Mouse (Mus musculus) heart, postnatal 25 days (tissue): Measurements from ENCODE around the gene H2afy2. TPM values are rescaled to one million over a fixed set of nuclear protein-coding genes. Genes with fewer than 3 reads are reported as not detected.

Experiments used
- DNase-seq: peaks from one replicate; pipeline ENCODE4 v3.0.0; 2022; ENCODE audit warnings: low spot score
- intact Hi-C: fragments of 180-260 bp; cut with DNase I; formaldehyde crosslinking; loops from one replicate; pipeline ENCODE4 v1.15.1; 2025
- total RNA-seq, 2 experiments: library from RNA; stranded (reverse); gene quantifications; 2 replicates each; pipeline ENCODE4 v1.2.3; 2021

The H2afy2 gene
- total RNA-seq, 2 experiments from 2014 or later = 4.6 to 5.5 TPM

DNA sequence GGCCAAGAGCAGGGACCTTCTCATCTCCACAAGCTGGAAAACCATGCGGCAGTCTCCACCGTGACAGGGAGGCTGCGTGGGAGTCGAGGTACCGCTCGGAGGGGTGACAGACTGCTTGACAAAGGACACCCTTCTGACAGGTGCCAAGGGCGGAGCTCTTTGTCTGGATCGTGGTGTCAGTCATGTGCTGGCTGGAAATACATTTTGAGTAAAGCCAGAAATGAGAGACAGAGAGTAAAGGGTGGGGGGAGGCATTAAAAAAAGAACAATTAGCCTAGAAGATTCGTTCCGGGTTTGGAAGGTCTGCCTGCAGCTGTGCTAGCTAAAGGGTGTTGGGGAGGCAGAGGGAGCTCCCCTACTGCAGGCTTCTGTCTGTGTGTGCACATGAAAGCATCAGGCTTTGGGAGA is 47.3 kb downstream of the H2afy2 start:
- no peak for DNase-seq
- intact Hi-C loops = no loop called here

DNA sequence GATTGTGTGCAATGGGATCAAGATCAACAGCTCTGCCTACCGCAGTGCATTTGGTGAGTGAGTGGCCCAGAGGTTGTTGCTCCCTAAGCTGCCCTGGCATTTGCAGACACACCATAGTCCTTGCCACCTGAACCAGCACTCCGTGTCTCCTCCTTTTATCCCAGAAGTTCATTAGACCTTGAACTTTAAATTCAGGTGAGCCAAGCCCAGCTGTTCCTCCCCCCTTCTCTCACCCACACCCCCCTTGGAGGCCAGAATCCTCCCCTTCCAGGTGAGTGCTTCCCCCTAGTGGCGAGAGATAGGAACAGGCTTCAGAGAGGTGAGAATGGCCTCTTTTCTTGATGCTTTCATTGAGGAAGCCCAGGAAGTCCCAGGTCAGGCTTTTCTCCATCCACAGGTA is 49.6 kb downstream of the H2afy2 start:
- intact Hi-C loops = no loop called here
- DNase-seq = no peak

DNA sequence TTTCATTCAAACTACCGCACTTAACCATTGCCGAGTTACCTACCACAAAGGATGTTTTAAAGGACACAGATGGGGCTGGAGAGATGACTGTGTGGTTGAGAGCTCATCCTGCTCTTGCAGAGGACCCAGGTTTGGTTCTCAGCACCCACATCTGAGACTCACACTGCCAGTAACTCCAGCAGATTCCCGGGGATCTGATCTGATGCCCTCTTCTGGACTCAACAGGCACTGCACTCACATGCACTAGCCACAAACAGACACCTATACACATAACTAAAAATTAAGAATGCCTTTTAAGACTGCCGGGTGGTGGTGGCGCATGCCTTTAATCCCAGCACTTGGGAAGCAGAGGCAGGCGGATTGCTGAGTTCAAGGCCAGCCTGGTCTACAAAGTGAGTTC is 53.8 kb downstream of the H2afy2 start:
- intact Hi-C loops = no loop called here
- no peak for DNase-seq

DNA sequence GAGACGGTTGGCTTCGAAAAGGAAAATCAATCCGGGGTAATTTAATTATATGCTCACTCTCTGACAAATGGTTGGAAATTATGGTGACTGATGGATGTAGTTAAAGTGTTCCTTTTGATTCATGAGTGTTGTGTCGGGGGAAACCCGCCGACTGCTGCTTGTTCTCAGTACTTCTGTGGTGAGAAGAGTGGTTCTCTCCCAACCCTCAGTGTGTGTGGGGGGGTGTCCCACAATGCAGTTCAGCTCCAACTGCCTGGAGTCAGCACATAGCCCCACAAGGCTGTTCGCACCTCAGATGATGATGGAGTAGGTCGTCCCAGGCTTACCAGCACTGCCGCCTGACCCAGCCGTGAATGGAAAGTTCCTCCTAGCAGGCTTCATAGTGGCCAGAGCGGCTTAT is 54.8 kb downstream of the H2afy2 start:
- intact Hi-C loops = no loop called here

DNA sequence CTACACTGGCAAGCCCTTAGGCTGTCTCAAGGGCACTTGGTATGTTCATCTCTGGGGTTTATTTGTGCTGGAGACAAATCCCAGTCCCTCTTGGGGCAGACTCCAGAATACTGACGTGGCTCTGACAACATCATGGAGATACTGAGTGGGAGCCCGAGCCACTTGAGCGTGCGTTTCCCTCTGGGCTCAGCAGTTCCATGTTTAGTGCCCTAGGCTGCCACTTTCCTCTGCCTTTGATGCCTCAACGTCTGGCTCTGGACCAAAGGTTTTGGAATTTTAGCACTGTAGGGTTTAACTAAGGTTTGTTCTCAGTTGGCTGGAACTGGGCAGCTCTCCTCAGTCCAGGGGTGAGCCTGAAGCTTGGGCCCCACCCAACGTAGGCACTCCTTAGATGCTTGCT is 60.7 kb downstream of the H2afy2 start:
- intact Hi-C loops = no loop called here
- DNase-seq = no peak

More for the DNA sequence above, 54.8 kb downstream of the H2afy2 start:
- no peak for DNase-seq

DNA sequence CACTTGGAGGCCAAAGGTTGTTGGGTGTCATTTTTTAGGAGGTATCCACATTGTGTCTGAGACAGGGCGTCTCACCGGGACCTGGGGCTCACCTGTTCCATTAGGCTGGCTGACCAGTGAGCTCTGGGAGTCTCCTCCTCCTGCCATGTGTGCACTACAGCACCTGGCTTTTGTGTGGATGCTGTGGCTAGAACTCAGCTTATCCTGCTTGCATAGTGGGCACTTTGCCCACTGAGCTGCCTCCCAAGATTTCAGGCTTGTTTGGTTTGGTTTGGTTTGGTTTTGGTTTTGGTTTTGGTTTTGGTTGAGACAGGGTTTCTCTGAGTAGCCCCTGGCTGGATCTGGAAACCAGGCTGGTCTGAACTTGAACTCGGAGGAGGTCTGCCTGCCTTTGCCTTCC is 61.7 kb downstream of the H2afy2 start:
- no peak for DNase-seq
- intact Hi-C loops = no loop called here

DNA sequence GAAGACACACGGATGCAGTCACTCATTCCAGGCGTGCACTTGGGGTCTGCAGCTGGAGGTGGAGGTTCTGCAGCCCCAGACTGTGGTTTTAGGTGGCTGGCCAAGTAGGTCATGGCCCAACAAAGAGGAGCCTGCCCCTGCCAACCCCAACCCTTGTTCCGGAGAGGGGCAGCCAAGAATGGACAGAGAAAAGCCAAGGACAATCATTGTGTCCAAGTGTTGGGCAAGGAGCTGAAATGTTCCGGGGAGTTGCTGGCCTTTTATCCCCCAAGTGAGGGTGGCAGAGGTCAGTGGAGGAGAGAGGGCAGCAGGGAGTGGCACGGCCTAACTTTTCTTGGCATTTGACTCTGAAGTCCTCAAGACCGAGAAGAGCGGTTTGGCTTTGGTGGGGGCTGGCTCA is 63.6 kb downstream of the H2afy2 start:
- DNase-seq = no peak
- intact Hi-C loops = no loop called here

DNA sequence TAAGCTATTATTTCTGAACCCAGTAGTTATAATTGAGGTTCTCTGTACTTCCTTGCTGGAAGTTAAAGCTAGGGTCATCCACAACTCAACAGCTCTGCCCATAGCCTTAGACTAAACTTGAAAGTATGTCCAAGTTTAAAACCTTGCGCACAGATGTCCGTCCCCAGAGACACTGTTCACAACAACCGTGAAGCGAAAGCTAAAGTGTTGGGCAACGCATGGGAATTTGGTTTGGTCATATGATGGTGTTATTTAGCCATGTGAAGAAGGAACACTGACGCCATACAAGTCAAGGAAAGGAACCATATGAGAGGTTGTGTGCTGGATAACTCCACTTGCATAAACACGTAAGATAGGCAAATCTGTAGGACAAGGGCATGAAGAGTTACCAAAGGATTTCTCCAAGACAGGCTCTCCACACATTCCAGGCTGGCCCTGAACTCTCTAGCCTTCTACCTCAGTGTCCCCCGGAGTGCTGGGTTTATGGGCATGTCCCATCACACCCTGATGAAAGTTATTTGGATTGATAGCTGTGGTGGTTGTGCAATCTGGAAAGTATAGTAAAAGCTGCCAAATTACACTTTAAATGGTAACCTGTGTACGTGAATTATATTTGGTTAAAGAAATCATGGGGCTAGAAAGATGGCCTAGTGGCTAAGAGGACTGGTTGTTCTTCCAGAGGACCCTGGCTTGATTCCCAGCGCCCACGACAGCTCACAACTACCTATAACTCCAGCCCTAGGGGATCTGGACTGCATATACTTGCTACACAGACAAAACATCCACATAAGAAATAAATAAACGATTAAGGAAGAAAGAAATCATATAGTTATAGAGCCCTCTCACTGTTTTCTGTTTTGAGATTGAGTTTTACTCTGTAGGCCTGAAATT is 66.3 kb downstream of the H2afy2 start:
- DNase-seq = no peak
- intact Hi-C loops = no loop called here

DNA sequence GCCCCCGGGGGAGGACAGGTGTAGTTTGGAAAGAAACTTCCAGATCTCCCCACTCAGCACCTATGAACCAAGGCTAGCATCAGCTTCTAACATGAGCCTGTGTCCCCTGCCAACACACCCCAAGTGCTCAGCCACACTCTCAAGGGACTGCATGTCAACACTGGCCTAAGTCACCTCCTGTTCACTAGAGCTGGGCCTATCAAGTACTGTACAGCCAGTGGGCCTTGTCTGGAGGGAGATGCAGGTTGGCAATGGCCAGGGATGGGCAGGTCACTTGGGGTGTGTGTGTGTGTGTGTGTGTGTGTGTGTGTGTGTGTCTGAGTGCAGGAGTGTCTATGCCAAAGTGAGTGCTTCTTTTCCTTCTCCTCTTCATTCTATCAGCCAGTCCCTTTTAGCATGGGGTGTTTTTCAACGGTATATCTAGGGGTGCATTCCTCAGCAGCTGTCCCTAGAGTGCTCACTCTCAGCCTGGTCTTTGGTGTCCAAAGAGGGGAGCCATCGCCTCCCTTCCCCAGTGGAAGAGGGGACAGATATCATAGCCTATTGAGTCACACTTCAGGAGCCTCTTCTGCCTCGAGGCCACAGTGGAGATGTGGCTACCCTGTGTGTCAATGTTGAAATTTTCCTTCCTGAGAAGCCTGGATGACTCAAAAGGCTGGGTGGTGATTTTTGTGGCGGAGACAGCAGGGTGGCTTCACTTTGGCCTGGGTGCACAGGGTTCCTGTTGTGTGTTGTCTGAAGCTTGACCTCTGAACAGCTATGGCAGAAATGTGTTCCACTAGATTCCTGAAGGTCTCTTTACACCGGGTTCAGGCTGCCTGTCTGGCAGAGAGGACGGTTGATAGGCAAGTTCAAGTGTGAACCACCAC is 67.7 kb downstream of the H2afy2 start:
- no peak for DNase-seq
- intact Hi-C loops = no loop called here

DNA sequence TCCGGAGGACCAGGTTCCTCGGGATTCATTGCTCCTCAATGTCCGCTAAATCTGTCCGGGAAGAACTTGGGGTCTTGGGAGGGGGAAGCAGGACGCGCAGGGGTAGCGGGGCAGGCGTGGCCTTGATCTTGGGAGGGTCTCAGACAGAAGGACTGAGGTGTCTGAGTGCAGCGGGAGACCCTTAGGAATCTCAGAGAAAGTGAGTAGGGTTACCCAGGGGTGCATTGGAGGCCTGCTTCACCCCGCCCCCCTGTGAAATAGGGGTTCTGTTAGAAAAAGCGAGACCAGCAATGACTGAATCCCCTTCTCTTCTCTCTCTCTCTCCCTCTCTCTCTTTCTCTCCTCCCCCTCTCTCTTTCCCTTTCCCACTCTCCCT is 68.5 kb downstream of the H2afy2 start:
- DNase-seq = no peak
- intact Hi-C loops = no loop called here

DNA sequence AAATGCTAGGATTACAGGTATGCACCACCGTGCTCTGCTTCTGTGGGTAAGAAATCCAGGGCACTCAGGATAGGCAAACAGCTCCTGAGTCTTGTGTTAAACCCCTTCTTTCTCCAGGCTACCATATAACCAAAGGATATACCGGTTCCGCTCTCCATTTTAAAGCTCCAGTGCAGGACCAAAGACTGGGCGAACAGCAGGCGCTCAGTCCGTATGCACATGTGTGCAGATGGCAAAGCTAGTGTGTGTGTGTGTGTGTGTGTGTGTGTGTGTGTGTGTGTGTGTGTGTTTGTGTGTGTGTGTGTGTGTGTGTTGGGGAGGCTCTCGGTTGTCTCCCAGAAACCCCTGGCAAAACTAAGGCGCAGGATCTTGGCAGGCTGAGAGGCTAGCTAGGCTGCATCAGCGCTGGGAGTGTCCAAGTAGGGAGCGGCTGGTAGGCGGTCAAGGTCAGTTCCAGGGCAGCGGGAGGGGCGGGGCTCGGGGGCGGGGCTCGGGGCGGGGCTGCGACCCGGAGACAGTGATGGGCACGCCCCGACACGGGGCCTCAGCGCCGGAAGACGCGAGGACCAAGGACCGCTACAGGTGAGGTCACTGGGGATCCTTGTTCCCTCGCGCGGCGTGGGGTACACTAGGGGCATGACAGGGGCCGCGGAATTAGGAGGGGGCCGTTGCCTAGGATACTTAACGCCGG is 69.0 kb downstream of the H2afy2 start, which contains the start of gene Aifm2:
TSS of gene Aifm2 (plus strand) at position 493 of the 691 bp plus-strand sequence.
- DNase-seq = peak; percentile 51
- intact Hi-C loops = no loop called here

DNA sequence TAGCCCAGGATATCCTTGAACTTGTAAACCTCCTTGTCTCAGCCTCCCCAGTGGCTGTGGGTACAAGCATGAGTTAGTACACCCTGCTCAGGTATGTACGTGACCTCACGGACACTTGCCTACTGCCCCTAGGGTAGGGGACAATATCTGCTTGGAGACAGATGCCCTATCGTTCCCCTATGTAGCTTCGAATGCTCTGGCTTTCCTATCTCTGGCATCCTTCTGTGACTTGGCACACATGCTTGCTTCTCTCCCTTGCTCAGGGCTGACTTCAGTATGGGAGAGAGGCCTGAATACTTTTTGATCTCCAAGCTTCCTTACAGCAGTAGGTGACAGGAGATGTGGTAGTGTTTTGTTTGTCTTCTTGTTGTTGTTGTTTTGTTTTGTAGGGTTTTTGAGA is 69.8 kb downstream of the H2afy2 start:
- intact Hi-C loops = no loop called here
- DNase-seq = no peak

DNA sequence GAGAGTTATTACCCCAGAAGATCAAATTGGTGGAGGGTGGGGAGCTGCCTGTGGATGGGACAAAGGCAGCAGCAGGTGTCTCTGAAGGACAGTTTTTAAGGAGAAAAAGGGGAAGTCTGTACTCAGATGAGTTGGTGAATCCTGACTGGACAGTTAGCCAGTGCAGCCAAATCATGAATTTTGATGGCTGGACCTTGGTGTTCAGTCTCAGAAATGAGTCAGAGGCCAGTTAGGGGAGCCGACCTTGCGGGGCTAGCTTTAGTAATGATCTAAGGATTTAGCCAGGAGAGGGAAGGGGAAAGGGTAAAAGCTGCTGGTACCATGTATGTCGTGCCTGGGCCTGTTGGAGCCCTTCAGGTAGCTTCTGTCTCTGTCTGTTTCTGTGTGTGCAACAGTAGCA is 70.3 kb downstream of the H2afy2 start:
- intact Hi-C loops = no loop called here
- DNase-seq = no peak

DNA sequence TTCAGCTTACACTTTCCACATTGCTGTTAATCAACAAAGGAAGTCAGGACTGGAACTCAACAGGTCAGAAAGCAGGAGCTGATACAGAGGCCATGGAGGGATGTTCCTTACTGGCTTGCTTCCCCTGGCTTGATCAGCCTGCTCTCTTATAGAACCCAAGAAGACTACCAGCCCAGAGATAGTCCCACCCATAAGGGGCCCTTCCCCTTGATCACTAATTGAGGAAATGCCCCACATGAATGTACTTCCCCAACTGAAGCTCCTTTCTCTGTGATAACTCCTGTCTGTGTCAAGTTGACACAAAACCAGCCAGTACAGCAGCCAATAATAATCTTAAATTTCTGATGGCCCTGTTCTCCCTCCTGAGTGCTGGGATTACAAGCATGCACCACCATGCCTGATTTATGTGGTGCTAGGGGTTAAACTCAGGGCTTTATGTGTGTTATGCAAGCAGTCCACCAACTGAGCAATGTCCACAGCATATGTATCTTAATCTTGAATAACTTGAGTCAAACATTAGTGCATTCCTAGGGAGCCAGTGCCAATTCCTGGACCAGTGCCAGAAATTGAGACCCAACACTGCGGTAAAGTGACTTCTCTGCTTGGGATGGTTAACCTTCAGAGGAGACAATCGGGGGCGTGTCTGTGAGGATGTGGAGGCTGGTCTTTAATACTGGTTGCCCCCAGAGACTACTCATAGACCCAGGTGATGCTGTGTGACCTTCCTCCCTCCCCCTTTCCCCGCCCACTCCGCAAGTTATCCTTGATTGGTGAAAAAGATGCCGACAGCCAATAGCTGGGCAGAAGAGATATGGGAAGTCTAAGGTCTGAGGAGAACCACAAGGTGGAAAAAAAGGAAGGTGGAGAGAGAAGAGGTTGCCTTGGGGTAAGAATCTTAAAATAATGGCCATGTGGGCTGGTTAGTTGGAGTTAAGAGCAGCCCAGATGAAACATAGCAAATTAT is 77.3 kb downstream of the H2afy2 start:
- intact Hi-C loops = no loop called here
- no peak for DNase-seq

DNA sequence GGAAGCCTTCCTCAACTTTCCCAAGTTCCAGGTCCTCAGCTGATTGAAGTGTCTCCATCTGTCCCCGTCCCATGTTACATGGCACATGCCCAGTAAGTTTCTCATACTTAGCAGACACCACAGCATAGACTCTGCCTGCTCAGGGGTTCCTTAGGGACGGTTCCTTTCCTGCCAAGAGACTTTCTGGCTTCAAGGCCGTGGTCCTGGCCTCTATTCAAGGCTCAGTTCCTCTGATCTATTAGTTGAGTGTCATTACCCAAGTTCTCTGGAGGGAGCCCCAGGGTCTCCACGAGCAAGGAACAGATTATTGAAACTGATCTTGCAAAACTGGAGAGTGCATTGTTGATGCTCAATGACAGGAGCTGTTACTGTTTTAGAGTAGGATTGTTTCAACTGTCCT is 79.3 kb downstream of the H2afy2 start:
- DNase-seq = no peak
- intact Hi-C loops = no loop called here

DNA sequence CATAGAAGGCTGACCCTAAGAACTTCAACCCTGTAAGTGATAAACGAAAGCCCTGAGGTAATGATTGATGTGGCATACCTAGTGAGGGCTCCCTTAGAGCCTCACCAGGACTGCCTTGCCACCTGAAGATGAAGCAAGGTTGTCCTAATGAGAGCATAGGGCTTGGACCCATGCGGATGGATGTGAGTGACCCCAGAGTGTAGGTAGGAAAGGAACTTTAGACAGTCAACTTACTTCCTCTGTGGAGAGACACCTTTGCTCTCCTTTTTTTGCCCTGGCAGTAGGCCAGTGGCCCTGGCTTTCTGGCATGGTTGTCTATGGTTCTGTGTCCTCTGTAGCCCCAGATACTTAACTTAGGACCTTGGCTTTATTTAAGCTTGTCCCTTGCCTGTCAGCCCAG is 86.9 kb downstream of the H2afy2 start:
- intact Hi-C loops = no loop called here

DNA sequence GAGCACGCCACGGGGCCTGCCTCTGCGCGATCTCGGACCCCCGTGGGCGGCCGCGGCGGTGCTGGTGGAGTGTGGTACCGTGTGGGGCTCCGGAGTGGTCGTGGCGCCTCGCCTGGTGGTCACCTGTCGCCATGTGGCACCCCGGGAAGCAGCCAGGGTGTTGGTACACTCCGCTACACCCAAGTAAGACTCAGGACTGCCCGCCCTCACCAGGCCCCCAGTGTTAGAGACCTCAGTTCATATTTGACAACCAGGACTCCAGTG is 87.5 kb downstream of the H2afy2 start:
- no peak for DNase-seq
- intact Hi-C loops = no loop called here

More for the DNA sequence above, 86.9 kb downstream of the H2afy2 start:
- no peak for DNase-seq

DNA sequence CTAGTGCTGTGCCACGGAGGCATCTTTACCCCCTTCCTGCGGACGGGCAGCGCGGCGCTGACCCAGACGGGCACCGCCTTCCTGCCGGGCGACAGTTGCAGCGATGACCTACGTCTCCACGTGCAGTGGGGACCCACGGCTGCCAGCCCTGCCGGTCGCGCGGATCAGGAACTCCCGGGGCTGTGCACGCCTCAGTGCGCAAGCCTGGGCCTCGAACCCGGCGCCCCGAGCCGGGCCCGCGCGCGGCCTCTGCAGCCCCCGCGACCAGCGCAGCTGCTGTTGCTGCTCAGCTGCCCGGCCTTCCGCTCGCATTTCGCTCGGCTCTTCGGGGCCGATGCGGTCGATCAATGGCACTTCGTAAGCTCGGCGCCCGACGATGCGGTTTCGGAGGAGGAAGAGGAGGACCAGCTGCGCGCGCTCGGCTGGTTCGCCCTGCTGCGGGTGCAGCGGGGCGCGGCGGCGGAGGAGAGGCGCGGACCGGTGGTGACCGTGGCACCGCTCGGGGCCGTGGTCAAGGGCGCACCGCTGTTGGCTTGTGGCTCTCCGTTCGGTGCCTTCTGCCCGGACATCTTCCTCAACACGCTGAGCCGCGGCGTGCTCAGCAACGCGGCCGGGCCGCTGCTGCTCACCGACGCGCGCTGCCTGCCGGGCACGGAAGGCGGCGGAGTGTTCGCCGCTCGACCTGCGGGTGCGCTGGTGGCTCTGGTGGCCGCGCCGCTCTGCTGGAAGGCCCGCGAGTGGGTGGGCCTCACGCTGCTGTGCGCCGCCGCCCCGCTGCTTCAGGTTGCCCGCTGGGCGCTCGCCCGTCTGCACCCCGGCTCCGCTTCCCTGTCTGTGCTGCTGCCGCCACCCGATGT is 88.0 kb downstream of the H2afy2 start:
- intact Hi-C loops = no loop called here
- no peak for DNase-seq
